Mouse (Mus musculus): ENCODE measurements around the gene Rcor2. TPM values are rescaled to one million over a fixed set of nuclear protein-coding genes. Genes with fewer than 3 reads are reported as not detected.

Rcor2 gene
- total RNA-seq, 2 experiments from 2014 or later, result 15.7 to 16.3 TPM

DNA sequence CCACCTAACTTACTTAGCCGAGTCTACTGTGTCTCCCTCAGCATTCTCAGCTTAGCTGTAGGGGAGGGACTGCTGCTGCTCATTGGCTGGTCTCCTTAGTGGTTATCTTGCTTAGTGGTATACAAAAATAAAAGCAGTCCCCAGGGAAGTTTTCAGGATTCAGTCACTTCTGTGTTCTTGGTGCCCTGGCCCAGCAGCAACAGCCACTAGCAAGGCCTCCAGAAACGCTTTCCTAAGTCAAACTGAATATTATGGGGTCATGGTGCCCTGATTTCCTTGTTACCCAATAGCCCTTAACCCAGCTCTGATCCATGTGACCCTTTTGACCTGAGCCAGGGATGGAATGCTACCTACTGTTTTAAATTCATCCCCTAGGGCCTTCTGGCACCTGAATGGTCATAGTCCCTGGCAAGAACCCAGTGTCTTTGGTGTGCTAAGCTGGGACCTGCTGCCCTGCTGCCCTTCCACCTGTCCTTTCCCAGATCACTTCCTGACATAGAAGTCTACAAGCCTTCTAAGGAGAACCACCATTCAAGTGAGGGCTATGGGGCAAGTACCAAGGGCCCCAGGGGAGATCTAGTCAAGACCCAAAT, 42.7 kb downstream of the Rcor2 start:
- intact Hi-C loops (cut with DNase I), result no loop called here
- DNase-seq (ENCODE audit: low spot score in 2 of 2), result no peak

DNA sequence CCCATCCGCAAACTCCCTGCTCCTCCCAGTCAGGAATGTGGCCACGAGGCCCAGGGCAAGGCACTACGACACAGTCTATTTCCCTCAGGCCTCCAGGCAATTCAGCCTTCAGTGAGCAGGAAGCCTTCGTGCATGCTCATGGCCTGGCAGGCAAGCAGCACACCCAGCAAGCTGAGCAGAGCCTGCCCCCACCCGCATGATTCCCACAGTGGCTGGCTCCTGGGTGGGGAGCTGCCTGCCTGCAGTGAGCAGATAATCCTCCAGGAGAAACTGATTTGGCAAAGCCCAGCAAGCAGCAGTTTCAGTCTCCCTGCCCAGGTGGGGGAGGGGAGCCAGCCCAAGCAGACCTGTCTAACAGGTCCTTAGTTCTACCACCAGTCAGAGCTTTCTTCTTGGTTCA, 43.6 kb downstream of the Rcor2 start:
- peak; percentile 47 to 55 for DNase-seq (ENCODE audit: low spot score in 2 of 2)
- intact Hi-C loops (cut with DNase I), result no loop called here

DNA sequence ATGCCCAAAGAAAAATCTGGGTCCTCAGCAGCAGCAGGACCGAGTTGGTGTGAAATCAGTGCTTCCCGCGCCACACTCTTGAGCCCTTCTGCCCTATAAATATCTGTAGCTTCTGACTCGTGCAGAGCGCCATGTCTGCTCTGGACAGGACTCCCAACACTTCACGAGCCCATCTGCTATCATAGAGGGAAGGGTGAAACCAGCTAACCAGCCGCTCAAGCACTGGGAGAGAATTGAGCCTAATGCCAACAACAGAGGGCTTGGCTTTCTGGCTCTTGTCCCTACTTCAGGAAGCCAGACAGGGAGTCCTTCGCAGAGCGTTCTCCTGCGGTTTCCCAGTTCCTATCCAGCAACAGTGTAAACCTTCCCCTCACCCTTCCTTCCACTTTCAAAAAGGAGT, 44.2 kb downstream of the Rcor2 start:
- intact Hi-C loops (cut with DNase I), result no loop called here
- no peak for DNase-seq (ENCODE audit: low spot score in 2 of 2)

DNA sequence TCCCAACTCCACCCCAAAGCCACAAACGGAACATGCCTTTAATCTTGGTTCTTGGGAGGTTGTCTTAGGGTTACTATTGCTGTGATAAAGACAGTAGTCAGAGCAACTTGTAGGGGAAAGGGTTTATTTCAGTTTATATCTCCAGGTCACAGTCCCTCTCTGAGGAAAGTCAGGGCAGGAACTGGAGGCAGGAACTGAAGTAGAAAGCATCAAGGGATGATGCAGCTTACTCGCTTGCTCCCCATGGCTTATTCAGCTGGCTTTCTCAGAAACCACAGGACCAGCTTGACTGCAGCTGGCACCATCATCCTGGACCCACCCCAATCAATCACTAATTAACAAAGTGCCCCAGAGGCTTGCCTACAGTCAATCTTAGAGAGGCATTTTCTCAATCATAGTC, 46.5 kb downstream of the Rcor2 start:
- no peak for DNase-seq (ENCODE audit: low spot score in 2 of 2)
- intact Hi-C loops (cut with DNase I), result no loop called here

DNA sequence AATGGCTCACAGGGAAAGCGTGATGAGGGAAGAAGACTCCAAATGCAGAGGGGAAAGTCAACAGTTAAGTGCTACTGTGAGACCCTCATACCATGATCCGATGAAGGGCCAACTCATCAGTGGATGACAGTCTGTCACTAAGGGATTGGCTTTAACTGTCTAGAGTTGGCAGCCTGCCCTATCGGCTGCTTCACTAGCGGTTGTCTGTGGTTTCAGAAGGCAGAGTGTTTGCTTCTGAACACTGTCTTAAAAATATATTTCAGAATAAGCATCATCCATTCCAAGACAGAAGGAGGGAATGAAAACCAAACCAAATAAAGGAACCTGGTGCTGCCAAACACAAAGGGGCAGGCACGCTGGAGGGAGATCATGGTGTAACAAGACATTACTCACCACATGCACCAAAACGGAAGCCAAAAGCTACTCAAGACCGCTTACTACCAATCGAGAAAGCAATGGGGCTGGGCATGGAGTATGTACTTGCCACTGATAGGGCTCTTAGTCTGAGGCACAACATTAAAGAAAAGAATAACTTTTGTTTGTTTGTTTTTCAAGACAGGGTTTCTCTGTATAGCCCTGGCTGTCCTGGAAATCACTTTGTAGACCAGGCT, 48.0 kb downstream of the Rcor2 start:
- peak; percentile 61 to 67 for DNase-seq (ENCODE audit: low spot score in 2 of 2)
- intact Hi-C loops (cut with DNase I), result no loop called here

DNA sequence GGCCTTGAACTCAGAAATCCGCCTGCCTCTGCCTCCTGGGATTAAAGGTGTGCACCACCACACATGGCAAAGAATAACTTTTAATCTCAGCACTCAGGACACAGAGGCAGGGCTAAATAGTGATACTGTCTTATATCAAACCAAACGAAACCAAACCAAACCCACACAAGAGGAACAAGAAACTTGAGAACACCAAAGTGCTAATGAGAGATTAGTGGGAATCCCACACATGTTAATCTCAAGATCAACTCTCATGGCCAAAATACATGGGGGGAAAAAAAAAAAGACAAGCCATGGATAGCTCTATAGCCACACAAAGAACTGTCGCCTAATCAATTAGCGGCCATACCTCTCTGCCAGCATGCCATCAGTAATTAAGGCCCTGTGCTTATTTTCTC, 48.5 kb downstream of the Rcor2 start:
- intact Hi-C loops (cut with DNase I), result no loop called here
- DNase-seq (ENCODE audit: low spot score in 2 of 2), result no peak

DNA sequence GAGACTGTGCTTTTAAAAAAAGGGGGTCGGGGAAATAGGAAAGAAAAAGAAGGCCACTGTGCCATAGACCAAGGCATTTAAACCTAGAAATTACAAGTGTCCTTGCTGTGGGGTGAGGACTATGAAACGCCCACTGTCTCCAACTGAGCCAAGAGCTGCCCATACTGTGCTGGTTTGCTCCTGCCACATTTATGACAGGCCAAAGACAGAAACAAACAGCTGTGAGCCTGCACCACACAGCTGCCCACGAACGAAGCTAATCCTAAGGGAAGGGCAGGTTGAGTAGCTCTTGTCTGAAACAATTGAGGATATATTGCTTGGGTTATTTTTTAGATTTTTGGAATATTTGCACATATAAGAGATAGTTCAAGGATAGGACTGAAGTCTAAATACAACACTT, 49.7 kb downstream of the Rcor2 start:
- intact Hi-C loops (cut with DNase I), result no loop called here
- DNase-seq (ENCODE audit: low spot score in 2 of 2), result no peak

DNA sequence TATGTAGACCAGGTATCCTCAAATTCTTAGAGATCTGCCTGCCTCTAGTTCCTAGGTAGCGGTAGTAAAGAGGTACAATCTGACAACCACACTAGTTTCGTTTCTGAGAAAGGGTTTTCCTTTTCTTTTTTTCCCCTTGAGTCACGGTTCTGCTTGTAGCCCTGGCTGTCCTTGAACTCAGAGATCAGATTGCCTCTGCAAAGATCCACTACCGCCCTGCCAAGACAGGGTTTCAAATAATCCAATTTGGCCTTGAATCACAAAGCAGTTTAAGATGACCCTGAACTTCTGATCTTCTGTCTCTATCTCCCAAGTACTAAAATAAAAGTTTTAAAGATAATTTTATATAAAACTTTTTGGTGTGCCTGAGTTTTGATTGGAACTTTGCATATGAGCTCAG, 50.6 kb downstream of the Rcor2 start:
- DNase-seq (ENCODE audit: low spot score in 2 of 2), result no peak
- intact Hi-C loops (cut with DNase I), result no loop called here

DNA sequence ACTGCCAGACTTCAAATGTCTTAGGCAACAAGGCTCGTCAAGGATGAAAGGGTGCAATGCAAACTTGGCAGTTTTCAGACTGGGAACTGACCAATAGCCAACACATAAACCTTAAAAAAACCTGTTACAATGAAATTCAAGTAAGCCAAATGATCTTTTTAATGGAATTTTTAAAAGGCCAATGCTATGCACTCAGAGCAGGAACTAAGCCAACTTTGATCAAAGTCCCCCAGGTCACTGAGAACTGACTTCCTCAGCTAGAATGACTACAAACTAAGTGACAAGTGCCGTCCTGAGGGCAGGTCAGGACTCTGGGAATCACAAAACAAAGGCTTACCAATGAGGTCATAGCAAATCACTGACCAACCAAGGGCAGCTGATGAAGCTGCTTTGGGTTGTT, 53.1 kb downstream of the Rcor2 start:
- no peak for DNase-seq (ENCODE audit: low spot score in 2 of 2)
- intact Hi-C loops (cut with DNase I), result no loop called here

DNA sequence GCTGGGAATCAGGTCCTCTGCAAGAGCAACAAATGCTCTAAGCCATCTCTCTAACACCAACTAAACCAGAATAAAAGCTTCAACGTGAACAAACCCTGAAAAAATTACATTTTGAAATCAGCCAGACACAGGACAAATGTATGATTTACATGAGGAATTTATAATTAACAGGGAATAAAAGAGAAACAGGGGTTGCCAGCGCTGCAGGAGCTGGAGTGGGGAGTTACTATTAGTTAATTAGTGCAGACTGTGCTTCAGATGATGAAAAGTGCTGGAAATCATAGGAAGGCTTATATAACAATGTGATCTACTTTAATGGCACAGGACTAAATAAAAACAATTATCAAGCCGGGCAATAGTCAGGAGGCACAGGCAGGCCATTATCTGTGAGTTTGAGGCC, 54.3 kb downstream of the Rcor2 start:
- intact Hi-C loops (cut with DNase I), result no loop called here
- DNase-seq (ENCODE audit: low spot score in 2 of 2), result no peak

Other genes starting within 250 kb of the Rcor2 start
- 1 to 10 TPM; 4.5 to 4.6 TPM for gene Fermt3, start 247.9 kb upstream of the Rcor2 start, total RNA-seq (2021)
- 100 to 1,000 TPM; 155 to 165 TPM for gene Stip1, start 227.4 kb upstream of the Rcor2 start, total RNA-seq (2021)
- 10 to 100 TPM in 1 of 2 experiments, 1 to 10 TPM in 1; 8.4 to 11.3 TPM for gene Macrod1, start 210.5 kb upstream of the Rcor2 start, total RNA-seq (2021)
- gene Flrt1, start 161.6 kb upstream of the Rcor2 start, total RNA-seq (2021), result 10 to 100 TPM; 33.0 to 35.2 TPM
- 100 to 1,000 TPM; 268 to 271 TPM for gene Otub1, start 61.0 kb upstream of the Rcor2 start, total RNA-seq (2021)
- gene Cox8a, start 49.7 kb upstream of the Rcor2 start, total RNA-seq (2021), result 1,000 to 10,000 TPM; 1,118 to 1,183 TPM
- gene Naa40, start 26.1 kb upstream of the Rcor2 start, total RNA-seq (2021), result 10 to 100 TPM; 34.4 to 35.7 TPM
- gene Mark2, start 74.5 kb downstream of the Rcor2 start, total RNA-seq (2021), result 100 to 1,000 TPM; 136 to 140 TPM
- 10 to 100 TPM; 30.5 to 36.2 TPM for gene Spindoc, start 115.7 kb downstream of the Rcor2 start, total RNA-seq (2021)
- gene 2700081O15Rik, start 150.3 kb downstream of the Rcor2 start, total RNA-seq (2021), result 10 to 100 TPM; 42.5 to 44.5 TPM
- gene Rtn3, start 216.0 kb downstream of the Rcor2 start, total RNA-seq (2021), result 100 to 1,000 TPM; 936 to 943 TPM
- gene Atl3, start 226.7 kb downstream of the Rcor2 start, total RNA-seq (2021), result 10 to 100 TPM; 19.6 to 21.1 TPM

All from left cerebral cortex, postnatal 14 days (tissue).